Mouse (Mus musculus): ENCODE results near the gene Nfyc.

DNA sequence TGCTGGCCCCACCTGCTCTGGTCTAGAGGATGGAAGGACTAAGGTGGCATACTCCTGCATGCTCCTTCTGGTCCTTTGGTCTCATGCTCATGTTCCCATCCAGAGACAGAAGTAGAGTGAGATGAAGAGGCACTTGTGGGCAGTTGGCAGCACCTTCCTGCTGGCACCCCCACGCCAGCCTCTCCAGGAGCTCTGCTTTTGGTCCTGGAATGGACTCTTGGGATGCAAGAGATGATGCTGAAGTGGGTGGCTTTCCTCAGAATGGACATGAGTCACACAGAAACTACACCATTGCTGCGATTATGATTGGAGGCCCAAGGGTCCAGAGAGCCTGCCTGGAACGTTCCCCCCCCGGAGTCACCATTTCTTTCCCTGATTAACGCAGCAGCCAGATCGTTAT is 17.5 kb upstream of the Nfyc start:
- TF ChIP-seq CTCF (IDR thresholded peaks at IDR 0.05; ENCODE audit: borderline replicate concordance, insufficient read depth, low read length) (no peak), POLR2A (IDR thresholded peaks at IDR 0.05; ENCODE audit: low read depth, low read length) (no peak)
